Mouse (Mus musculus) kidney, adult 2 months (tissue): Measurements from ENCODE around the gene Sltm. TPM values are rescaled to one million over a fixed set of nuclear protein-coding genes. Genes with fewer than 3 reads are reported as not detected.
"Not testable (repeated sequence)": the region's sequence is repeated elsewhere in the genome, so short reads cannot be mapped to it uniquely, and the experiment has no call there.

Source experiments
- DNase-seq: peaks from one replicate; pipeline ENCODE4 v3.0.0; 2021
- H3K27ac ChIP-seq: fragments of 200-500 bp; 2 replicates; pipeline ENCODE4 v1.5.1; 2012; ENCODE audit warnings: low read depth, low read length, control low read depth, inconsistent platforms; ENCODE audit not compliant: insufficient read depth
- H3K27me3 ChIP-seq: fragments of 200-500 bp; replicated peaks from 2 replicates; pipeline ENCODE4 v1.6.1; 2012; ENCODE audit warnings: mild to moderate bottlenecking, moderate library complexity, low read length, inconsistent platforms; ENCODE audit not compliant: control insufficient read depth, insufficient read depth
- H3K36me3 ChIP-seq: fragments of 200-500 bp; 2 replicates; pipeline ENCODE4 v1.6.1; 2012; ENCODE audit warnings: mild to moderate bottlenecking, moderate library complexity, low read length, inconsistent platforms; ENCODE audit not compliant: control insufficient read depth, insufficient read depth
- H3K4me1 ChIP-seq: fragments of 200-500 bp; 2 replicates; pipeline ENCODE4 v1.6.1; 2011; ENCODE audit warnings: low read length; ENCODE audit not compliant: control insufficient read depth, insufficient read depth
- H3K4me3 ChIP-seq: fragments of 200-500 bp; 2 replicates; pipeline ENCODE4 v1.5.1; 2011; ENCODE audit warnings: mild to moderate bottlenecking, low read depth, low read length, control low read depth; ENCODE audit not compliant: insufficient read depth
- CTCF ChIP-seq: fragments of 200-500 bp; conservative IDR thresholded peaks from 2 replicates; pipeline ENCODE4 v1.5.1; 2011; ENCODE audit warnings: low read depth, mild to moderate bottlenecking, control low read depth, low read length, moderate library complexity, mixed read lengths; ENCODE audit not compliant: insufficient read depth, insufficient read length
- POLR2A ChIP-seq: fragments of 200-500 bp; IDR thresholded peaks from one replicate; pipeline ENCODE4 v1.6.1; 2011; ENCODE audit warnings: low read depth, low read length, control low read depth
- WGBS: fragments of 180-500 bp; shearing (Covaris S2); methylation state at CpG from one replicate; pipeline ENCODE4 v1.1.7; 2018; 5-methylcytosine and 5-hydroxymethylcytosine counted together
- polyA plus RNA-seq: library from polyadenylated mRNA; depleted of rRNA; stranded (reverse); fragments of >200 nt; gene quantifications from 2 replicates; pipeline ENCODE4 v1.2.3, GENCODE M21; 2012

Sltm gene
- polyA plus RNA-seq, 1 experiment: 8.0 TPM

GRCm38 (mm10) chr9:70533328-70533727 lies 9.2 kb upstream of the Sltm start:
- H3K4me3 ChIP-seq: no peak overlapping the region
- H3K27ac ChIP-seq: no peak overlapping the region
- no peaks in the 10 kb centered on the region for H3K27me3 ChIP-seq
- H3K4me1 ChIP-seq: no peaks in the 10 kb centered on the region
- no peak for DNase-seq
- TF ChIP-seq CTCF: no peak
- TF ChIP-seq POLR2A: no peak
- no peaks in the 10 kb centered on the region for H3K36me3 ChIP-seq
- 85% methylated on average over 3 of the region's 3 CpGs for WGBS

GRCm38 (mm10) chr9:70541584-70541983 lies 970 bp upstream of the Sltm start:
- TF ChIP-seq POLR2A: no peak
- no peak for TF ChIP-seq CTCF
- WGBS: 26% methylated on average over 6 of the region's 6 CpGs

GRCm38 (mm10) chr9:70543048-70543880 lies 710 bp downstream of the Sltm start:
- under 1% methylated on average over 64 of the region's 64 CpGs for WGBS
- DNase-seq: no peak
- no peak for TF ChIP-seq CTCF
- no peak for TF ChIP-seq POLR2A
- peak overlapping the region; percentile 77 for H3K4me3 ChIP-seq
- peak overlapping the region; percentile 78 for H3K27ac ChIP-seq
- H3K4me1 ChIP-seq: peaks cover 5% of the 10 kb centered on the region; the same call in 1 of the 2 replicates
- no peaks in the 10 kb centered on the region for H3K27me3 ChIP-seq
- H3K36me3 ChIP-seq: no peaks in the 10 kb centered on the region

More at GRCm38 (mm10) chr9:70541584-70541983, 970 bp upstream of the Sltm start:
- no peak for DNase-seq
- H3K4me3 ChIP-seq: no peak overlapping the region
- no peaks in the 10 kb centered on the region for H3K36me3 ChIP-seq
- peaks cover 5% of the 10 kb centered on the region; the same call in 1 of the 2 replicates for H3K4me1 ChIP-seq
- no peak overlapping the region for H3K27ac ChIP-seq
- no peaks in the 10 kb centered on the region for H3K27me3 ChIP-seq

- TF ChIP-seq POLR2A (no peak), CTCF (no peak)
- no peak for DNase-seq
- no peak overlapping the region for H3K4me3 ChIP-seq
- no peak overlapping the region for H3K27ac ChIP-seq
- WGBS: 43% methylated on average over 5 of the region's 5 CpGs
- H3K36me3 ChIP-seq: no peaks in the 10 kb centered on the region
- peaks cover 5% of the 10 kb centered on the region; the same call in 1 of the 2 replicates for H3K4me1 ChIP-seq
- no peaks in the 10 kb centered on the region for H3K27me3 ChIP-seq
Observed at GRCm38 (mm10) chr9:70543985-70544384, 1.4 kb downstream of the Sltm start.

- Histone ChIP-seq H3K27me3 (no peaks in the 10 kb centered on the region), H3K27ac (no peak overlapping the region), H3K4me3 (no peak overlapping the region), H3K4me1 (peaks cover 5% of the 10 kb centered on the region; the same call in 1 of the 2 replicates), H3K36me3 (no peaks in the 10 kb centered on the region)
- TF ChIP-seq POLR2A: no peak
- no peak for TF ChIP-seq CTCF
- no peak for DNase-seq
- WGBS: 92% methylated on average over 1 of the region's 1 CpGs
Observed at GRCm38 (mm10) chr9:70544831-70545230, 2.3 kb downstream of the Sltm start.

GRCm38 (mm10) chr9:70546576-70546975 lies 4.0 kb downstream of the Sltm start:
- not testable (repeated sequence) for H3K27me3 ChIP-seq, H3K27ac ChIP-seq, DNase-seq, H3K4me3 ChIP-seq, H3K36me3 ChIP-seq
- peaks cover 11% of the 10 kb centered on the region; the same call in 1 of the 2 replicates for H3K4me1 ChIP-seq
- 56% methylated on average over 3 of the region's 3 CpGs for WGBS

- H3K4me1 ChIP-seq: peaks cover 12% of the 10 kb centered on the region; the same call in 1 of the 2 replicates
- 78% methylated on average over 4 of the region's 4 CpGs for WGBS
Observed at GRCm38 (mm10) chr9:70548304-70548703, 5.8 kb downstream of the Sltm start.

More at GRCm38 (mm10) chr9:70548304-70548703, 5.8 kb downstream of the Sltm start:
- DNase-seq: no peak
- no peaks in the 10 kb centered on the region; the same call in 1 of the 2 replicates for H3K27me3 ChIP-seq
- no peak overlapping the region for H3K4me3 ChIP-seq
- peaks cover 7% of the 10 kb centered on the region; the same call in 1 of the 2 replicates for H3K36me3 ChIP-seq
- H3K27ac ChIP-seq: no peak overlapping the region
- TF ChIP-seq CTCF: no peak
- TF ChIP-seq POLR2A: no peak
